Mouse (Mus musculus) spleen, adult 2 months (tissue): ENCODE measurements around the gene Mapt. TPM values are rescaled to one million over a fixed set of nuclear protein-coding genes. Genes with fewer than 3 reads are reported as not detected.

Experiments
- DNase-seq, 2 experiments: peaks; one replicate each; pipeline versions ENCODE4 v3.0.0 to v3.0.0-alpha.2; 2012 to 2021; ENCODE audit warnings: low spot score in 2 of 2, low read depth in 1 of 2
- H3K27ac ChIP-seq: fragments of 200-500 bp; 2 replicates; pipeline ENCODE4 v1.5.1; 2012; ENCODE audit warnings: low read length, inconsistent platforms; ENCODE audit not compliant: insufficient read depth
- H3K27me3 ChIP-seq: fragments of 200-500 bp; 2 replicates; pipeline ENCODE4 v1.6.1; 2012; ENCODE audit warnings: mild to moderate bottlenecking, moderate library complexity, low read length, inconsistent platforms; ENCODE audit not compliant: control insufficient read depth, insufficient read depth
- H3K36me3 ChIP-seq: fragments of 200-500 bp; 2 replicates; pipeline ENCODE4 v1.6.1; 2012; ENCODE audit warnings: mild to moderate bottlenecking, low read length, inconsistent platforms; ENCODE audit not compliant: control insufficient read depth, insufficient read depth
- H3K4me1 ChIP-seq: fragments of 200-500 bp; 2 replicates; pipeline ENCODE4 v1.6.1; 2011; ENCODE audit warnings: inconsistent platforms; ENCODE audit not compliant: control insufficient read depth, insufficient read depth, insufficient read length
- H3K4me3 ChIP-seq: fragments of 200-500 bp; 2 replicates; pipeline ENCODE4 v1.5.1; 2011; ENCODE audit warnings: mild to moderate bottlenecking, inconsistent platforms; ENCODE audit not compliant: insufficient read depth, insufficient read length; ENCODE audit errors: extremely low read depth
- CTCF ChIP-seq: fragments of 200-500 bp; IDR thresholded peaks from 2 replicates; pipeline ENCODE4 v1.5.1; 2011; ENCODE audit warnings: mild to moderate bottlenecking, inconsistent platforms; ENCODE audit not compliant: insufficient read depth, insufficient read length, insufficient replicate concordance; ENCODE audit errors: extremely low read depth
- POLR2A ChIP-seq: fragments of 200-500 bp; IDR thresholded peaks from 2 replicates; pipeline ENCODE4 v1.6.1; 2011; ENCODE audit warnings: low read depth, low read length, inconsistent platforms
- WGBS: fragments of 180-500 bp; shearing (Covaris S2); methylation state at CpG from one replicate; pipeline ENCODE4 v1.1.7; 2018; 5-methylcytosine and 5-hydroxymethylcytosine counted together
- polyA plus RNA-seq: library from polyadenylated mRNA; depleted of rRNA; stranded (reverse); fragments of >200 nt; gene quantifications from 2 replicates; pipeline ENCODE4 v1.2.3, GENCODE M21; 2012

Gene Mapt
- polyA plus RNA-seq, 1 experiment, result 0.57 TPM

GRCm38 (mm10) chr11:104271876-104272275 lies 40.7 kb downstream of the Mapt start:
- H3K36me3 ChIP-seq, result no peaks in the 10 kb centered on the region
- no peak overlapping the region for H3K27ac ChIP-seq
- TF ChIP-seq POLR2A (no peak), CTCF (no peak)
- 86% methylated on average over 6 of the region's 6 CpGs for WGBS
- no peak for DNase-seq
- no peaks in the 10 kb centered on the region for H3K27me3 ChIP-seq
- H3K4me1 ChIP-seq, result no peaks in the 10 kb centered on the region
- no peak overlapping the region for H3K4me3 ChIP-seq

GRCm38 (mm10) chr11:104272352-104272751 lies 41.2 kb downstream of the Mapt start:
- H3K27me3 ChIP-seq, result no peaks in the 10 kb centered on the region
- H3K4me3 ChIP-seq, result no peak overlapping the region

GRCm38 (mm10) chr11:104275765-104276164 lies 44.6 kb downstream of the Mapt start:
- no peaks in the 10 kb centered on the region for H3K36me3 ChIP-seq

More at GRCm38 (mm10) chr11:104272352-104272751, 41.2 kb downstream of the Mapt start:
- H3K4me1 ChIP-seq, result no peaks in the 10 kb centered on the region
- no peak for DNase-seq
- TF ChIP-seq CTCF (no peak), POLR2A (no peak)
- H3K27ac ChIP-seq, result no peak overlapping the region
- no peaks in the 10 kb centered on the region for H3K36me3 ChIP-seq
- 87% methylated on average over 8 of the region's 8 CpGs for WGBS

DNA sequence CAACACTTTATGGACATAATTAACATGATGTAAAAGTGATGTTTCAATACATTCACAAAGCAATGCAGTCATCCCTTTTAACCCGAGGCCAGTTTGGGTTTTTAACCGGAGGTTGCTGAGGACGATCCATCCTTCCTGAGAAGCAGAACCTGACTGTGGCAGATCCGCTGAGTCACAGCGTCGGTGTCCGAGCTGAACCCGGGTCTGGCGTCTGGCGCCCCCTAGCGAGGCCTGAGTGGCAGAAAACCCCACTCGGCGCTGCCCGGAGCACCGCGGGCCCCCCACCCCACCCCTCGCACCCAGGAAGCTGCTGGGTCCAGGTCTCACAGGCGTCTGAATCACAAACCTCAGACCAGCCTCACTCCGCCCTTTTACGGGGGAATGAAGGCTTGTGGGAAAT lies 47.0 kb downstream of the Mapt start:
- no peaks in the 10 kb centered on the region for H3K4me1 ChIP-seq
- H3K27me3 ChIP-seq, result no peaks in the 10 kb centered on the region
- TF ChIP-seq POLR2A, result no peak
- TF ChIP-seq CTCF, result peak; percentile 44; the same call in 1 of the 2 replicates
- no peaks in the 10 kb centered on the region for H3K36me3 ChIP-seq
- H3K27ac ChIP-seq, result no peak overlapping the region
- H3K4me3 ChIP-seq, result no peak overlapping the region
- DNase-seq, result peak in 1 of 2 experiments; percentile 14
- WGBS, result 6% methylated on average over 20 of the region's 20 CpGs

More at GRCm38 (mm10) chr11:104275765-104276164, 44.6 kb downstream of the Mapt start:
- TF ChIP-seq POLR2A (no peak), CTCF (no peak)
- no peaks in the 10 kb centered on the region for H3K27me3 ChIP-seq
- H3K27ac ChIP-seq, result no peak overlapping the region
- 82% methylated on average over 7 of the region's 7 CpGs for WGBS
- H3K4me1 ChIP-seq, result no peaks in the 10 kb centered on the region
- no peak overlapping the region for H3K4me3 ChIP-seq
- no peak for DNase-seq

DNA sequence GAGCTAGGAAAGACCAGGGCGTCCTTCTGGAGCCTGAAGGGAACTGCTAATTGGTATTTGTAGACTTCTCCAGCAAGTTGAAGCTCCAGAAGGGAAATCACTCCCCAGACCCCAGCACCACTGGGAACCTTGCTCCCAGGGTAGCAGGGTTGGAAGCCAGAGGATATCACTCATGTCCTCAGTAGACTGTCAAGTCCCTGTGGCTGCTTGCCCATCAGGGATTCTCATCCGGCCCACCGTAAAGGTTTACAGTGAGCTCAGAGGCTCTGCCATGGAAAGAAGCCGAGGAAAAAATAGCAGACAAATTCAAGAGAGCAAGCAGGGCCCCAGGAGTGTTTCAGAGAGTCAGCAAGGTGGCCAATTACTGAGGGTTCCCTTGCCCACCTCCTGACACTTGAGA lies 47.9 kb downstream of the Mapt start:
- no peak overlapping the region for H3K27ac ChIP-seq
- H3K27me3 ChIP-seq, result no peaks in the 10 kb centered on the region
- TF ChIP-seq CTCF, result no peak
- no peak for TF ChIP-seq POLR2A
- no peak for DNase-seq
- no peaks in the 10 kb centered on the region for H3K36me3 ChIP-seq
- H3K4me1 ChIP-seq, result no peaks in the 10 kb centered on the region
- 85% methylated on average over 4 of the region's 4 CpGs for WGBS
- H3K4me3 ChIP-seq, result no peak overlapping the region

DNA sequence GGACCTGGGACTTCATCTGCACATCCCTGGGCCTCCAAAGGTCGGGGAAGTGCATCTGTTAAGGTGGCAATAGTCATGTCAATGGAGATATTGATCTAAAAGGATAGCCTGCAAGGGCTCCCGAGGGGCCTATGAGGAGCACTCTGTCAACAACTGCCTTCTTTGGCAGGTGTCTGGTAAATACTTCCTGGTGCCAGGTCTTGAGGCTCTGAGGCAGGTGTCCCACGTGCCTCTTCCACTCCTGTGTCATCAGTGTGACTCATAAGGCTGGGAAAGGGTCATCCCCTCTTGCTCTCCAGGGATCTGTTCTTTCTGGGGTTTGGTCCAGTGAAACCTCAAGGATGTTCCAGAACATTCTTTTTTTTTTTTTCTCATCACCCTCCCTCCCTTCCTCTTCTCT lies 48.3 kb downstream of the Mapt start:
- Histone ChIP-seq H3K4me3 (no peak overlapping the region), H3K4me1 (no peaks in the 10 kb centered on the region), H3K27ac (no peak overlapping the region), H3K36me3 (no peaks in the 10 kb centered on the region), H3K27me3 (no peaks in the 10 kb centered on the region)
- no peak for DNase-seq
- TF ChIP-seq CTCF (no peak), POLR2A (no peak)
- 39% methylated on average over 3 of the region's 3 CpGs for WGBS

DNA sequence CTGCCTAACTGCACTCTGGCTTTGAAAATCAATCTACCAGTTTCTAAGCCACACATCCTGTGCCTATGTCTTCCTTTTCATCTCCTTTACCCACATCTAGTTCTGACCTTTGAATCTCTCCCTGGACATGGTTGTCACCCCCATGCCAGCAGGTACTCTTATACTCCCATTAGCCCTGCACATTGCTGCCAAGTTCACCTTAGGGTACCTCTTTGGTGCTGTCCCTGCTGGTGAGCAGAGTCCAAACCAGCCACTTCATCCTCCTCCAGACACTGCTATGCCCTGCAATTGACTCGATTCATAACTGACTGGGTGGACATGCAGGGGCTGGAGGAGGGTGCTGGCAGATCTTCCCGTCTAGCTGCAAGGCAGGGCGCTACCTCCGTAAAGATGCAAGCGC lies 50.3 kb downstream of the Mapt start:
- H3K4me3 ChIP-seq, result no peak overlapping the region
- no peaks in the 10 kb centered on the region for H3K36me3 ChIP-seq
- no peaks in the 10 kb centered on the region for H3K4me1 ChIP-seq
- TF ChIP-seq POLR2A, result no peak
- no peak for TF ChIP-seq CTCF
- no peaks in the 10 kb centered on the region for H3K27me3 ChIP-seq
- no peak overlapping the region for H3K27ac ChIP-seq
- DNase-seq, result no peak
- 86% methylated on average over 5 of the region's 5 CpGs for WGBS

DNA sequence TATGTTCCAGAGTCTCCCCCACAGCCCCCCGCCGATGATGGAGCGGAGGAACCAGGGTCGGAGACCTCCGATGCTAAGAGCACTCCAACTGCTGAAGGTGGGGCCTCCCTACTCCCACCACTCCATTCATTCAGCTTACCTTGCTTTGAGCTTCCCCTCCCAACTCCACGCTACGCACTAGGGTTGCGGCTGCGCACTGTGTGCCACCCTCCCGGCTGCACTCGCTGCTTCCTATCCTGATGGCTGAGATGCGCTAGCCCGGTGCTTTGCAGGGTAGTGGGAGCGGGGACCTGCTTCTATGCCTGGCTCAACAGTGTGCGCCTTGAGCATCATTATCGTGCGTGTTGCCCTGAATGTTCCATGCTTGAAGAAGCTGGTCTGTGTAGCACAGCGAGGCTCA lies 55.9 kb downstream of the Mapt start:
- Histone ChIP-seq H3K4me1 (no peaks in the 10 kb centered on the region), H3K27me3 (no peaks in the 10 kb centered on the region), H3K27ac (no peak overlapping the region), H3K4me3 (no peak overlapping the region), H3K36me3 (no peaks in the 10 kb centered on the region)
- no peak for DNase-seq
- no peak for TF ChIP-seq CTCF
- TF ChIP-seq POLR2A, result no peak
- 95% methylated on average over 18 of the region's 18 CpGs for WGBS
